Mouse (Mus musculus): Measurements from ENCODE around the gene C77080.

The C77080 gene

GRCm38 (mm10) chr4:129209504-129209903 is 51.7 kb downstream of the C77080 start:
- DNase-seq = no peak

GRCm38 (mm10) chr4:129206792-129207191 is 54.4 kb downstream of the C77080 start:
- DNase-seq = no peak

GRCm38 (mm10) chr4:129204655-129205054 is 56.5 kb downstream of the C77080 start:
- DNase-seq = no peak

- DNase-seq = no peak
These were observed 63.7 kb downstream of the C77080 start for GRCm38 (mm10) chr4:129197514-129197913.

GRCm38 (mm10) chr4:129194280-129194679 is 66.9 kb downstream of the C77080 start:
- no peak for DNase-seq

- no peak for DNase-seq
These were observed 69.5 kb downstream of the C77080 start for GRCm38 (mm10) chr4:129191691-129192090.

- DNase-seq = no peak
These were observed 70.7 kb downstream of the C77080 start for GRCm38 (mm10) chr4:129190538-129190937.

- peak; percentile 96 to 98 for DNase-seq
These were observed 71.4 kb downstream of the C77080 start, which contains the start of the genes S100pbp and Yars for GRCm38 (mm10) chr4:129189542-129190519. Gene S100pbp, minus strand, starts transcription at chr4:129189727. Gene Yars, plus strand, starts transcription at chr4:129189760.

GRCm38 (mm10) chr4:129188803-129189541 is 72.2 kb downstream of the C77080 start:
- peak; percentile 41 to 43 for DNase-seq

- DNase-seq = no peak
These were observed 73.1 kb downstream of the C77080 start for GRCm38 (mm10) chr4:129188041-129188659.

GRCm38 (mm10) chr4:129179560-129179959 is 81.6 kb downstream of the C77080 start:
- no peak for DNase-seq

- no peak for DNase-seq
These were observed 88.7 kb downstream of the C77080 start for GRCm38 (mm10) chr4:129172529-129172928.
